Mouse (Mus musculus) thymus, adult 2 months (tissue): ENCODE data around the gene Sema4d.
"Not testable (repeated sequence)": the region's sequence is repeated elsewhere in the genome, so short reads cannot be mapped to it uniquely, and the experiment has no call there.

Experiments
- CTCF ChIP-seq: fragments of 200-500 bp; IDR thresholded peaks from 2 replicates; pipeline ENCODE4 v1.5.1; 2012; ENCODE audit warnings: mild to moderate bottlenecking, control low read depth, low read length, moderate library complexity, borderline replicate concordance; ENCODE audit not compliant: control insufficient read depth, poor library complexity, insufficient read depth; ENCODE audit errors: extremely low read depth
- POLR2A ChIP-seq: fragments of 200-500 bp; IDR thresholded peaks from 2 replicates; pipeline ENCODE4 v1.6.1; 2012; ENCODE audit warnings: mild to moderate bottlenecking, low read length, control low read depth, moderate library complexity; ENCODE audit not compliant: control insufficient read depth, poor library complexity, insufficient read depth; ENCODE audit errors: extremely low read depth

GRCm38 (mm10) chr13:51668195-51668594 lies 125.4 kb downstream of the Sema4d start:
- not testable (repeated sequence) for TF ChIP-seq POLR2A, CTCF
